Mouse (Mus musculus) brain, embryonic 14.5 days (tissue): ENCODE measurements around the gene H2-M10.2.

Experiments
- CTCF ChIP-seq: fragments of 200-500 bp; IDR thresholded peaks from 2 replicates; pipeline ENCODE4 v1.5.1; 2012; ENCODE audit warnings: inconsistent platforms, mild to moderate bottlenecking, moderate library complexity, borderline replicate concordance; ENCODE audit not compliant: insufficient read depth, insufficient read length; ENCODE audit errors: extremely low read depth
- POLR2A ChIP-seq: fragments of 200-500 bp; IDR thresholded peaks from 2 replicates; pipeline ENCODE4 v1.6.1; 2012; ENCODE audit warnings: mild to moderate bottlenecking, inconsistent platforms, borderline replicate concordance; ENCODE audit not compliant: poor library complexity, insufficient read depth, insufficient read length, severe bottlenecking; ENCODE audit errors: extremely low read depth

GRCm38 (mm10) chr17:36237321-36237921, 48.9 kb downstream of the H2-M10.2 start:
- TF ChIP-seq POLR2A, result no peak
- TF ChIP-seq CTCF, result no peak
